Mouse (Mus musculus): ENCODE data around the gene Xpot.
A peak's percentile ranks its signal among the peaks of the same experiment; 100 is the strongest.

DNA sequence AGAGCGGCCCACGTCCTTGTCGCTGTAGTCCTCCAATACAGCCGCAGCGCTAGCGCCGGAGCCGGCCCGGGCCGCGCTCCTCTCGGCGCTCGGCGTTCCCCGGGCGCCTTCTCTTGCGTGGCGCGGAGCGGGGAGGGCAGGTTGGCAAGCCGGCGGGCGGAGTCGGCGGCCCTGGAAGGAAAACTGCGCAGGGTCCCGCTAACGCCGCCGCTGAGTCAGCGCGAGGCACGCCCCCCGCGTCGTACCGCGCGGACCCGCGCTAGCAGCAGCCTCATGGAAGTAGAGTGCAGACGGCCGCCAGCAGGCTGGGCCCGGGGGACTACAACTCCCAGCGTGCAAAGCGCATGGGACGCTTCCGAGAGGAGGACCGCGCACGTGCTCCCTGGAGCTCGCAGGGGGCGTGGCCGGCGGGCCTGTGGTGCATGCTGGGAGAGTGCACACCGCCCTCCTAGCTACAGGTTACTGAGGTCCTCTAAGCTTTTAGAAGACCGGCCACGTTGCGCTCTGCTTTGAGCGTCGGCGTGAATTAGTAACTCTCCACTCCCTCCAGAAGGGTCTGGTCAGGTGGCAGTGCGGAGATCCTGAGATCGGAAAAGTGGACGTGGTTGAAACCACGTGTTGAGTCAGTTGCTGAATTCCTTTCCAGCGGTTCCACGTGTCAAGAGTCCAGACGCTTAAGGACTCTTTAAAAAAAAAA lies at the start of gene Xpot:
- TF ChIP-seq HCFC1 (IDR thresholded peaks at IDR 0.05; ENCODE audit: borderline replicate concordance, insufficient read depth, low read length), result peak; percentile 97
- peak; percentile 88 for TF ChIP-seq MAFK (IDR thresholded peaks at IDR 0.05; ENCODE audit: insufficient read depth, low read depth, low read length)
- TF ChIP-seq ZNF384 (IDR thresholded peaks at IDR 0.05; ENCODE audit: low read depth, low read length), result peak; percentile 70; the same call in 1 of the 2 replicates
- no peak for TF ChIP-seq ZC3H11A (IDR thresholded peaks at IDR 0.05; ENCODE audit: borderline replicate concordance, low read depth, low read length)
- TF ChIP-seq CHD2 (IDR thresholded peaks at IDR 0.05; ENCODE audit: low read depth, low read length), result no peak
